Mouse (Mus musculus) limb, embryonic 15.5 days (tissue): ENCODE results near the gene Pacsin3. TPM values are rescaled to one million over a fixed set of nuclear protein-coding genes. Genes with fewer than 3 reads are reported as not detected.

Experiments
- ATAC-seq: fragments of 200-750 bp; cut with Nextera tagmentation; 2 replicates; pipeline ENCODE4 v1.8.0; 2017; ENCODE audit warnings: low read depth, moderate TSS enrichment; ENCODE audit not compliant: insufficient number of reproducible peaks, low FRiP score, low TSS enrichment
- H3K27ac ChIP-seq: fragments of 300-500 bp; sonication (generic); 2 replicates; pipeline ENCODE4 v1.5.1; 2015; ENCODE audit warnings: moderate library complexity, mild to moderate bottlenecking, inconsistent platforms
- H3K27me3 ChIP-seq: fragments of 300-500 bp; sonication (generic); 2 replicates; pipeline ENCODE4 v1.6.1; 2015; ENCODE audit warnings: inconsistent platforms
- H3K36me3 ChIP-seq: fragments of 300-500 bp; sonication (generic); 2 replicates; pipeline ENCODE4 v1.6.1; 2015; ENCODE audit warnings: inconsistent platforms
- H3K4me1 ChIP-seq: fragments of 300-500 bp; sonication (generic); 2 replicates; pipeline ENCODE4 v1.6.1; 2015; ENCODE audit warnings: inconsistent platforms
- H3K4me2 ChIP-seq: fragments of 300-500 bp; sonication (generic); 2 replicates; pipeline ENCODE4 v1.6.1; 2015; ENCODE audit warnings: mild to moderate bottlenecking, inconsistent platforms
- H3K4me3 ChIP-seq: fragments of 300-500 bp; sonication (generic); 2 replicates; pipeline ENCODE4 v1.5.1; 2015; ENCODE audit warnings: mild to moderate bottlenecking, inconsistent platforms
- H3K9ac ChIP-seq: fragments of 300-500 bp; sonication (generic); 2 replicates; pipeline ENCODE4 v1.6.1; 2015; ENCODE audit warnings: inconsistent platforms
- H3K9me3 ChIP-seq: fragments of 300-500 bp; sonication (generic); 2 replicates; pipeline ENCODE4 v1.6.1; 2016; ENCODE audit warnings: inconsistent platforms
- WGBS: fragments of 180-500 bp; shearing (Covaris S2); methylation state at CpG from one replicate; pipeline ENCODE4 v1.1.7; 2015; 5-methylcytosine and 5-hydroxymethylcytosine counted together
- polyA plus RNA-seq: library from polyadenylated mRNA; unstranded; fragments of >200 nt; fragmentation: Nextera tagmentation; extraction: Ambion mirVana; gene quantifications from 2 replicates; pipeline ENCODE4 v1.2.1, GENCODE M21; 2015

The Pacsin3 gene
- polyA plus RNA-seq, 1 experiment from 2014 or later = 58.1 TPM

- H3K27me3 ChIP-seq = no peaks in the 10 kb centered on the region
- 86% methylated on average over 17 of the region's 17 CpGs for WGBS
- H3K36me3 ChIP-seq = peaks cover 62% of the 10 kb centered on the region
- peaks cover 23% of the 10 kb centered on the region for H3K4me1 ChIP-seq
- H3K9me3 ChIP-seq = no peaks in the 10 kb centered on the region
- H3K4me3 ChIP-seq = peak overlapping the region; percentile 79
- peak overlapping the region; percentile 41; the same call in 1 of the 2 replicates for H3K9ac ChIP-seq
- H3K27ac ChIP-seq = peak overlapping the region; percentile 94
- peak overlapping the region; percentile 73 for H3K4me2 ChIP-seq
- ATAC-seq = no peak
Observed at GRCm38 (mm10) chr2:91263692-91264660, 8.2 kb downstream of the Pacsin3 start.

- Histone ChIP-seq H3K36me3 (peaks cover 72% of the 10 kb centered on the region), H3K4me1 (peaks cover 18% of the 10 kb centered on the region), H3K4me3 (peak within 1 kb of the TSS; percentile 79), H3K9me3 (no peaks in the 10 kb centered on the region), H3K27ac (peak within 1 kb of the TSS; percentile 94), H3K9ac (peak within 1 kb of the TSS; percentile 92), H3K27me3 (no peaks in the 10 kb centered on the region), H3K4me2 (peak within 1 kb of the TSS; percentile 73)
- ATAC-seq = peak; percentile 98
- 1% methylated on average over 72 of the region's 72 CpGs for WGBS
Observed at GRCm38 (mm10) chr2:91264711-91265681, 9.2 kb downstream of the Pacsin3 start, which contains the start of gene Arfgap2. Gene Arfgap2, plus strand, starts transcription at chr2:91264974.

GRCm38 (mm10) chr2:91268042-91268441, 12.3 kb downstream of the Pacsin3 start:
- Histone ChIP-seq H3K4me3 (no peak overlapping the region), H3K4me2 (no peak overlapping the region), H3K9ac (no peak overlapping the region), H3K27ac (no peak overlapping the region), H3K9me3 (no peaks in the 10 kb centered on the region), H3K27me3 (no peaks in the 10 kb centered on the region), H3K4me1 (peaks cover 18% of the 10 kb centered on the region), H3K36me3 (peaks cover 73% of the 10 kb centered on the region)
- no peak for ATAC-seq
- 98% methylated on average over 3 of the region's 3 CpGs for WGBS

DNA sequence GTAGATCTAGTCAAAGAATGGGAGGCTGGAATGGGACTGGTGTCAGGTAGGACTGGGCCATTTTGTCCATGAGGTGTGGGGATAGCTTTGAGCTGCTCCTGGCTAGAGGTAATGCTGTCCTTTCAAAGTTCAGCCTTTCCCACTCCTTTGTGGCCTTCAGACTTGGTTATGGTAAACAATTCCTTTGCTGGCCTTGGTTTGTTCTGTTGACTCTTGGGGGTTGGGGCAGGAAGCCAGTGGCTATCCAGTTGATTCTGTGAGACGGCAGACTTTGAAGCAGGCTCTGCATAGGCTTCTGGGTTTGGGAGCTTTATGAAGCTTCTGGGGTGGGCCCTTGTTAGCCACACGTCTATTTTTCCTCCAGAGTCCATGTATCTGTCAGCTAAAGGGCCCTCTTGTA, 13.0 kb downstream of the Pacsin3 start:
- no peak for ATAC-seq
- H3K9me3 ChIP-seq = no peaks in the 10 kb centered on the region
- H3K36me3 ChIP-seq = peaks cover 73% of the 10 kb centered on the region
- WGBS = 80% methylated on average over 2 of the region's 2 CpGs
- H3K4me3 ChIP-seq = no peak overlapping the region
- H3K4me1 ChIP-seq = peaks cover 18% of the 10 kb centered on the region
- H3K4me2 ChIP-seq = no peak overlapping the region
- no peaks in the 10 kb centered on the region for H3K27me3 ChIP-seq
- H3K9ac ChIP-seq = no peak overlapping the region
- H3K27ac ChIP-seq = no peak overlapping the region

DNA sequence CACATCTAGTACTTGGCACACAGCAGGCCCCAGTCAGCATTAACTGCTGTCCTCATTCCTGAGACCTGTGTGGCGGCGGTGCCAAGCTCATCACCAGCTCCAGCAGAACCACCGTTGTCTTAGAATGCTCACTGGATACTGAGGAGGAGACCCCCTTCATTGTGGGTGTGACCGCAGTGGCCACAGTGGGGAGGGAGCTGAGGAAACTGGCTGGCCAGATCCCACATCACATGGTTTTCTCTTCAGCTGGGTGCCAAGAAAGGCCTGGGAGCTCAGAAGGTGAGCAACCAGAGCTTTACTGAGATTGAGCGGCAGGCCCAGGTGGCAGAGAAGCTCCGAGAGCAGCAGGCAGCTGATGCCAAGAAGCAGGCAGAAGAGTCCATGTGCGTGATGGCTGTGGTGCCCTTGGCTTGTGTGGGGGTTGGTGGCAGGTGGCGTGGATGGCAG, 14.0 kb downstream of the Pacsin3 start:
- Histone ChIP-seq H3K9me3 (no peaks in the 10 kb centered on the region), H3K27me3 (no peaks in the 10 kb centered on the region), H3K27ac (no peak overlapping the region), H3K9ac (no peak overlapping the region), H3K36me3 (peaks cover 77% of the 10 kb centered on the region), H3K4me1 (peaks cover 8% of the 10 kb centered on the region), H3K4me2 (no peak overlapping the region), H3K4me3 (no peak overlapping the region)
- ATAC-seq = no peak
- WGBS = 93% methylated on average over 8 of the region's 8 CpGs

DNA sequence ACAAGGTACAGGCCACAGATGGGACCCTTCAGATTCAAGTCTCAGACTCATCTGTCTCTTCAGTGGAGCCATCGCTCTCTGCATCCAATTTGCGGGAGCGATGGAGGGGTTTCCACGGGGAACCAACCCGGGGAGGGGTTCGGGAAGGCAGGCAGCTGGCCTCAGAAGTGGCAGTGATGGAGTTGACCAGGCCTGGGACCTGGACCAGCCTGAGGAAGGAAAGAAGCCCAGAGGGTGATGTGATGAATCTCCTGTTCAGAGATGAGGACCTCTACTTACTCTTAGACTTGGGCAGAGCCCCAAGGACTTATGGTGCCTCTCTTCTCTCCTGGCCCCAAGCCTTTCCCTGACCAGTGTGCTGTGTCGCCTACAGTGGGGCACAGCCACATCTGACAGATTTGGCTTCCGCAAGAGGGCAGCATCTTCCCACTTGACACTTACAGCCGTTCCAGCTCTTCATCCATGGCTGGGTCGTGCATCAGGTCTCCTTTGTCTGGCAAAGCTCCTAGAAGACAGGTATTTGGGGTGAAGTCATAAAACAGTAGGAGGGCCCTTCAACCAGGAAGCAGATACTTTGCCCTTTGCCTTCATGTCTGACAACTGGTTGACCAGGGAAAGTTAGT, 23.1 kb downstream of the Pacsin3 start:
- H3K4me3 ChIP-seq = no peak overlapping the region
- peaks cover 40% of the 10 kb centered on the region for H3K36me3 ChIP-seq
- no peak overlapping the region for H3K4me2 ChIP-seq
- WGBS = 32% methylated on average over 10 of the region's 10 CpGs
- no peak overlapping the region for H3K9ac ChIP-seq
- no peak overlapping the region for H3K27ac ChIP-seq
- no peaks in the 10 kb centered on the region for H3K9me3 ChIP-seq
- no peak for ATAC-seq
- H3K27me3 ChIP-seq = no peaks in the 10 kb centered on the region
- H3K4me1 ChIP-seq = peaks cover 21% of the 10 kb centered on the region

- Histone ChIP-seq H3K4me3 (no peak overlapping the region), H3K4me1 (peaks cover 26% of the 10 kb centered on the region), H3K27ac (no peak overlapping the region), H3K9ac (no peak overlapping the region), H3K4me2 (no peak overlapping the region), H3K27me3 (no peaks in the 10 kb centered on the region), H3K9me3 (no peaks in the 10 kb centered on the region), H3K36me3 (peaks cover 35% of the 10 kb centered on the region)
- WGBS = 54% methylated on average over 2 of the region's 2 CpGs
- ATAC-seq = no peak
Observed at GRCm38 (mm10) chr2:91279372-91279755, 23.6 kb downstream of the Pacsin3 start.

GRCm38 (mm10) chr2:91281366-91281765, 25.6 kb downstream of the Pacsin3 start:
- Histone ChIP-seq H3K9me3 (no peaks in the 10 kb centered on the region), H3K36me3 (peaks cover 15% of the 10 kb centered on the region), H3K4me1 (peaks cover 35% of the 10 kb centered on the region), H3K4me2 (no peak overlapping the region), H3K27me3 (no peaks in the 10 kb centered on the region), H3K9ac (no peak overlapping the region), H3K27ac (no peak overlapping the region), H3K4me3 (no peak overlapping the region)
- ATAC-seq = peak; percentile 46; the same call in 1 of the 2 replicates
- 55% methylated on average over 5 of the region's 5 CpGs for WGBS

- peak overlapping the region; percentile 10; the same call in 1 of the 2 replicates for H3K9ac ChIP-seq
- no peak for ATAC-seq
- WGBS = 58% methylated on average over 3 of the region's 3 CpGs
- no peaks in the 10 kb centered on the region; the same call in 1 of the 2 replicates for H3K36me3 ChIP-seq
- peaks cover 35% of the 10 kb centered on the region for H3K4me1 ChIP-seq
- H3K4me2 ChIP-seq = no peak overlapping the region
- no peak overlapping the region for H3K4me3 ChIP-seq
- H3K27ac ChIP-seq = peak overlapping the region; percentile 86
- H3K9me3 ChIP-seq = no peaks in the 10 kb centered on the region
- H3K27me3 ChIP-seq = no peaks in the 10 kb centered on the region
Observed at GRCm38 (mm10) chr2:91283972-91284371, 28.2 kb downstream of the Pacsin3 start.

DNA sequence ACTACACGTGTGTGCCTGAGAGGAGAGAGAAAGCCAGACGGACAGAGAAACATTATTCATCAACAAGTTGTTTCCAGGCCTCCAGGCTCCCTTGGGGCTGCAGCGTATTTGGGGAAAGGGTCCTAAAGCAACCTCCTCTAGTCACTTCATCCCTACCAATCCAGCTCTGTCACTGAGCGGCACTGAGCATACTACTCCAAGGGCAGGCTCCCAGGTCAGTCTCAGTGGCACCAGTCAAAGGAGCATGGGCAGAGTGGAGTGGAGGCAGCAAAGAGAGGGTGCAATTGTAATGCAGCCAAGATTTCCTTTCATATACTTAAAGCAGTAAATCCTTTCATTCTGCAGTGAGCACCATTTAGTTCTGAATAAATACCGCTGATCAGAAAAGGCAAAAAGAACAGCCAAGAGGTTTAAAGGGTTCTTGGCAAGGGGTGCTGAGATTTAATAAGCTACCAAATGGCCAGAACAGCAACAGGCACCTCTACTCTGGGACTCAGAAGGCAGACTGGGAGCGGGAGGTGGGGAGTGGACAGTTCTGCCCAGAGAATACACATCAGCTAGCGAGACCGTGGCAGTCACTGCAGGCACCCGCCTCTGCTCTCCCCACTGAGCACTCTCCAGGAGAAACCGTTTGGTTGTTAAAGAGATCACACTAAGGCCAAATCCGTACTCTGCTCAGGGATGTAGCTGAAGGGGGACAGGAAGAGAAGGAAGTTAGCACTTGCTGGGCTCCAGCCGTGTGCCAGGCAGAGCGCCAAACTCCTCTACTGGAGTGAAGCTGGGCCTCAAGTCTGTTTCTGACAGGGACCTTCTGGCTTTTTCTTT, 28.8 kb downstream of the Pacsin3 start:
- WGBS = 41% methylated on average over 13 of the region's 13 CpGs
- Histone ChIP-seq H3K9me3 (no peaks in the 10 kb centered on the region), H3K9ac (peak overlapping the region; percentile 10; the same call in 1 of the 2 replicates)

More for the DNA sequence above, 28.8 kb downstream of the Pacsin3 start:
- no peaks in the 10 kb centered on the region; the same call in 1 of the 2 replicates for H3K36me3 ChIP-seq
- H3K4me2 ChIP-seq = 0 out of 2 replicates have a peak overlapping the region, but pooled peaks have one; percentile 12
- no peak for ATAC-seq
- H3K27me3 ChIP-seq = no peaks in the 10 kb centered on the region
- no peak overlapping the region for H3K4me3 ChIP-seq
- H3K4me1 ChIP-seq = peaks cover 35% of the 10 kb centered on the region
- H3K27ac ChIP-seq = peak overlapping the region; percentile 86
